Mouse (Mus musculus) megakaryocyte progenitor cell, adult 5-6 weeks (primary cell): ENCODE measurements around the gene Pih1d1. TPM values are rescaled to one million over a fixed set of nuclear protein-coding genes. Genes with fewer than 3 reads are reported as not detected.

Experiments used
- ATAC-seq: replicated peaks from 2 replicates; pipeline ENCODE4 v1.8.0; 2016; ENCODE audit warnings: mild to moderate bottlenecking, moderate TSS enrichment, inconsistent platforms; ENCODE audit not compliant: poor library complexity
- total RNA-seq, 2 experiments: library from RNA; stranded (forward) in 1 of 2; stranded (reverse) in 1 of 2; fragments of 157-497, 149-512 nt in 1 of 2; fragments of 200-1000 nt in 1 of 2; gene quantifications; 2 replicates each; pipeline versions ENCODE4 v1.2.3 to v1.2.4; 2015 to 2017

Gene Pih1d1
- total RNA-seq, 2 experiments from 2014 or later = 61.8 to 146 TPM

DNA sequence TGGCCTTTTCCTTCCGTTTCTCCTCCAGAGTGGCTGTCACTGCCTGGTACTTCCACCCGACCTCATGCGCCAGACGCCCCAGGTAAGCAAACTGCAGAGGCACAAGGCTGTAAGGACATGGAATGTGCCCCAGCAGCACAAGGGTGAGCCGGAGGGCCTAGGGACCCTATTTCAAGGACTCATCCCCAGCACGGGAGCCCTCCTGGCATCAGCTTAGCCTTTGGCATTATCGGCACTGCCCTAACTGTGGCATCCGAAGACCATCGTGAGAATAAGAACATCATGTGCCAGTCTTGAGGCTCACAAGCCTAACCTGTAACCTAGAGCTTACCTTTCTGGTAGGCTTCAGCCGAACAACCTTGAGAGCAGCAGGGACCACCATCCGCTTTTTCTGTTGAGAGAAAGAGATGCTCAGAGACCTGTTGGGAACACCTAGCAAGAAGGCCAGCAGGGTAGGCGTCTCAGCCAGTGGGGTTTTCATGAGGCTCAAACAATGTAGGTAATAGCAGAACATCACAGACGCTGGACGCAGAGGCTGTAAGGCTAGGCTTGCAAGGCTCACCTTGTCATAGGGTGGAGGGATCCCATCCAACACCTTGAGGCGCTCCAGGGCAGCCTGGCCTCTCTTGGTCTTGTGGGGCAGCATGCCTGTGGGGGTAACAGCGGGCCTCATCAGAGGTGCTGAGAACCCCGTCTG is 27.8 kb upstream of the Pih1d1 start:
- no peak for ATAC-seq

DNA sequence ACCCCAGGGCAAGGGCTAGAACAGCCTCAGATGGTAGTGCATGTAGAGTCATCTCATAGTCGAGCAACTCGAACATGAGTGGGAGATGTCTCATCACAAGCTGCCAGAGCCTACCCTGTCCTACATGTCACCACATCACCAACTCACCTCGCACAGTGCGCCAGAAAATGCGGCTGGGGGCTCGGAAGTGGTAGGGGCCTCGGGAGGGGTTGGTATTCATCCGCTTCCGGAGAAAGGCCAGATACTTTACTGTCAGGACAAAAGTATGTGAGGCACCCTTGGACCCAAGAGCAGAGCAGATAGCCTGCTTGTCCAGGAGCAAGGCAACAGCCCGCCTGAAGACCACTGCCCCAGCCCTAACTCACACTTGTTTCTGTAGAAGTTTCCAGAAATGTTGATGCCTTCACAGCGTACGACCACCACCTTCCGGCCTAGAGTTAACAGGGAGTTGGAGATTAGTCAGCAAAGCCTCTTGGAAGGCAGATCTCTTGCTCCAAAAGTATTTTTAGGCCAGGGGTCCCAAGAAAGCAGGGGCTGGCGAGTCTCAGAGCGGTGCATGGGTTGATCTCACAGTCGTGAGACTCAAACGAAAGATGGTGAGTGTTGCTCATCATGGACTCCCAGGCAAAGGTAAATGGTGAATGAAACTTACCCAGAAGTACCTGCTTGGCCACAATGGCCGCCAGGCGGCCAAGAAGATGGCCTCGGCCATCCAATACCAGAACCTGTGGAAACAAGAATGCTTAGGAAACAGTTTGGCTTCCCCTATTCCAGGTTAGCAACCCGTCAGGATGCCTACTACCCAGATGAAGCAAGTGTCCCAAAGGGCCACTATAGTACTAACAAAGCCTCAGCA is 27.0 kb upstream of the Pih1d1 start:
- ATAC-seq = no peak

DNA sequence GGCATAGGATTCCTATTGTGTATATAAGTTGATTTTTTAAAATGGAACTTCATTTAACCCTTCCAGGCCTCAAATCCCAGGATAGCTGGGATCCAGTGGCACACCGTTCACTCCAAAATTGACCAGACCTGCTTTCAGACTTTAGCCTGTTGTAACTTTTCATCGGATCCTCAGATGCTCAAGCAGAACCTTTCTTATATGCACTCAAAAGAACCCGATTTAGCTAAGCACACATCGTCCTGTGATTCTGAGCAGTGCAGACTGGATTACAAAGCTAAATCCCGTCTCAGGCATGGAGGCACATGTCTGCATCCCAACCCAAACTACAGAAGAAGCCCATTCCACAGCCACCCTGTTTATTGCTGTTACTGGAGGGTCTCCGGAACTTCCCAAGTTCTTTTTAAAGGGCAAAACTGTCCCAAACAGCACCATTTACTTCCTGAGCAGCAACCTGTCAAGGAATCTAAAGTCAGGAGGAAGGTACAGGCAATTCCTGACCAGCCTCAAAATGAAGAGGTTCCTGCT is 26.3 kb upstream of the Pih1d1 start:
- ATAC-seq = no peak

DNA sequence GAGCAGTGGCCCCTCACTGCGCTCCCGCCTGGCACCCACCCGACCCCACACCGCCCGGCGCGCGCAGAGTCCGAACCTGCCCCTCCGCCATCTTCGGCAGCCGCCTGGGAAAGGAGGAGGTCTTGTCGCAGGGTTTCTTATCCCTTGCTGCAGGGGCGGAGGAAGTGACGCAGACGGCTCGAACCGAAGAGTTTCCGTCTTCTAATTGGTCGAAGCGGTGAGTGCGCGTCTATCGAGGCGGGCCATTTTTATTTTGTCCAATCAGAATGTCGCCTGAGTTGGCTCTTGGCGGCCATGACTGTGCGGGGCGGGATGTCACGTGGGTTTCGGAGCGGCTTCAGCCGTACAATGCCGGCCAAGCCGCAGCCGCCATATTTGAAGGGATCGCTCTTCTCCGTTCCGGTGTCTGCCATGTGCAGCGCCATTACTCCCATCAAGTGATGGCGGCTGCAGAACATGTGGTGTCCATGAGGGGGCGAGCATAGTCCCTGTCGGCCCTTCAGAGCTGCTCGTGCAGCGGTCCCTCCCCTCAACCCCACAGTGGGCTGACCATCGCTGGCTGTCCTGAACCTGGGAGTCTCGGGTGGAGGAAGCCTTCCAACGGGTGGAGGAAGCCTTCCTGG is 25.4 kb upstream of the Pih1d1 start, which contains the start of gene Rpl13a:
Gene Rpl13a, minus strand, starts transcription at position 138 of the 623 bp plus-strand sequence.
- peak; percentile 66 for ATAC-seq

DNA sequence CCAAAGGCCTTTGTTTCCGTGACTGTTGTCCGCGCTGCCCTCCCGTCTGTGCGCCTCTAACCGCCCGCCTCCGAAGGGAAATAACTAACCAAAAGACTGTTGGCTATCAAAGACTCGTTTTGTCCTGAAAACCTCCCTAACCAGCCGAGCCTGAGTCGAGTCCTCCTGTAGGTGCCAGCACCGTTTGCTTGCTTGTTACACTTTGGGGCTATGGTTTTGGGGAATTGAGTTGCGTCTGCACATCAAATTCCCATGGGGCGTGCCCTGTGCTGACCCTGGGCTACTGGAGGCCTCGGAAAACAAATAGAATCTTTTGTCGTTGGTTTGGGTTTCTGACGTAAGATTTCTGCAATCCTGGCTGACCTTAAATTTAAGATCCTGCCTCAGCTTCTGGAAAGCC is 24.8 kb upstream of the Pih1d1 start:
- ATAC-seq = peak; percentile 5; the same call in 1 of the 2 replicates

DNA sequence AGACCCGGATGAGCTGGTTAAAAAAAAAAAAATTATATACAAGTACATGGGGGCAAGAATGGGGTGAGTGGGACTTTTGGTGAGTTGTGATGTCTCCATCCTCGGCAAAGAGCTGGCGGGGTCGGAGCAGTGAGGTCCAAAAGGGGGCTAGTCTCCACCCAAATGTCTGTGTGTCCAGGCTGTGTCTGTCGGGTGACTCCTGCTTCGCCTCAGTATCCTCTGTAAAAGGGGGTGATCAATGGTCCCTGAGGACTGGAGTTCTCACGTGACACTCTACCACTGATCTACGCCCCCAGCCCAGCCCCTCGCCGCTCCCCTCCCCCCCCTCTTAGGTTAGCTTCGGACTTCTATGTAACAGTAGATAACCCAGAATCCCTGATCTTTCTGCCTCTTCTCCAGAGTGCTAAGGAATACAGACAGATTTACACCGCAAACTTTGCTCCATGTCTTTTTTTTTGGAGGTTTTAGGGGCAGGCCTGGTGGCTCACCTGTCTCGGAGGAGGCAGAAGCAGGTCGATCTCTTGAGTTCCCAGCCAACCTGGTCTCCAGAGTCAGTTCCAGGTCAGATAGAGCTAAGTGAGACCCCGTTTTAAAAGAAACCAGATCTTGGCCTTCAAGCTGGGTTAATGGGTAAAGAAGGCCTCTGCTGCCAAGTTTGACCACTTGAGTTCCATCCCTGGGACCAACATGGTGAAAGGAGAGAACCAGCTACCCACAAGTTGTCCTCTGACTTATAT is 24.2 kb upstream of the Pih1d1 start:
- no peak for ATAC-seq

DNA sequence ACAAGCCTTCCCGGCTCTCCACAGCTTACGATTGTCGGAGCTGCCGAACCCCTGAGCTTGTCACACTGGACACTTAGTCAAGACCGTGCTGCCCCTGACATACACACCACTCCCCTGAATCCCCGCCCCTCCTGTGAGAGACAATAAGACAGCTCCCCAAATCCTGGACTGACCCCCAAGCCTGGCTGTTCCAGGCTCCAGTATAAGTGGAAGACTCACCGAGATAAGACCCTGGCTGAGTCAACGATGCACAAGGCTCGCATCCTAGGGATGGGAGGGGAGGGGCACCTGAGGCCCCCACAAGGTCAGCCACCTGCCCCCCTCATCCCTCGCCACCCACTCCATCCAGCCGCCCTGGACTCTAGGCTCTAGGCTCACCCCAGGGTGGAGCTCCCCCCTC is 22.3 kb upstream of the Pih1d1 start:
- ATAC-seq = no peak

DNA sequence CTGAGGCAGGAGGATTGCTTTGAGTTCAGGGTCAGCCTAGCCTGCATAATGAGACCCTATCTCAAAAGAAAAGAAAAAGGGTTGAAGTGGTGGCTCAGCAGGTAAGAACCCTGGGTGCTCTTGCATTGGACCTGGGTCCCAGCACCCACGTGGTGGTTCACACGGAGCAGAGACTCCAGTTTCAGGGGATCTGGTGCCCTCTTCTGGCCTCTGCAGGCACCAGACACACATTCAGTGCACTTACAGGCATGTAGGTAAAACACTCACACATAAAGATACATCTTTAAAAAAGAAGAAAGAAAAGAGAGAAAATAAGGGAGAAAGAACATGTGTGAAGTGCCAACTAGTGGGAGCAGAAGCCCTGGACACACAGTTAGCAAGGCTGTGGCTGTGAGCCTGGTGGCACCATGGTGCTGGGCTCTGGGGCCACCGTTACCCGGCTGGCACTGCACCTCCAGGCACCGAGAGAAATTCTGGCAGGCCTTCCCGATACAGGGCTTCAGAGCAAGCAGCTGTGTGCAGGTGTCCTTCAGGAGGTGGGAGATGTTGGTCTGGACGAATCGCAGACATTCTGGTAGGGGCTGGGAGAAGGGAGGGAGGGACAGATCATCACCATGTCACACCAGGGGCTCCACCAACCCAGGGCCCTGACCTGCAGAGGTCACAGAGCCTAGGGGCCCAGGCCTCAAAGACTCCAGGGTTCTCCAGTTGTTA is 20.5 kb upstream of the Pih1d1 start:
- ATAC-seq = no peak

DNA sequence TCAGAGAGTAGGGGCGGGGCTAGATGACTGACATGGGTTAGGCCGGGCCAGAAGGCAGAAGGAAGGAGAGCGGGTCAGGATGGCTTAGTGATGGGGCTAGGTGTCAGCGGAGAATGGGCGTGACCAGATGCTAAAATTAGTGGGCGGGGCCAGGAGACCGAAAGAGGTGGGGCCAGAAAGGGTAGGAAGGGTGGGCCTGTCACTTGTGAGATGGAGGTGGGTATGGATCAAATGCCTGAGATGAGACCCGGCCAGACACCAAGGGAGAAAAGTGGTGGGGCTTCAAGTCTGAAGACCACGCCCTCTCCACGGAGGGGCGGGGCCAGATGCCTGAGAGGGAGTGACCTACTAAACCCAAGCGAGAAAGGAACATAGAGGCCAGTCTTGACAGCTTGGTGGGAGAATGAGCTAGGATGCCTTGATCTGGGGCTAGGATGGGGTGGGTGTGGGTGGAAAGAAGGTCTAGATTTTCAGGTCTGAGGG is 19.5 kb upstream of the Pih1d1 start:
- peak; percentile 34 for ATAC-seq

DNA sequence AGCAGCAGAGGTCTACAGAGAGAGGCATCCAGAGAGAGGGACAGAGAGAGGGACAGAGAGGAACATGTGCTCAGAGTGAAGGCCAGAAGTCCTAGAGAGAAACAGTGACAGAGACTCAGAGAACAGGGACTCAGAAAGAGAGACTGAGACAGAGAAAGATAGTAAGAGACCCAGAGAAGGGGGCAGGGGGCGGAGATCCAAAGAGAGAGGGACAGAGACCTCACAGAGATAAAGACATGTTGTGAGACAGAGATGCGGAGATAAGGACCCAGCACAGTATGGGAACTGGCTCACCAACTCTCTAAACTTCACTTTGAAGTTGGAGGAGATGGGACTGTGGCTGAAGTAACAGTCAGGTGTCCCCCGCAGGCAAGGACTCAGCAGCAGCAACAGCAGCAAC is 18.7 kb upstream of the Pih1d1 start:
- no peak for ATAC-seq

DNA sequence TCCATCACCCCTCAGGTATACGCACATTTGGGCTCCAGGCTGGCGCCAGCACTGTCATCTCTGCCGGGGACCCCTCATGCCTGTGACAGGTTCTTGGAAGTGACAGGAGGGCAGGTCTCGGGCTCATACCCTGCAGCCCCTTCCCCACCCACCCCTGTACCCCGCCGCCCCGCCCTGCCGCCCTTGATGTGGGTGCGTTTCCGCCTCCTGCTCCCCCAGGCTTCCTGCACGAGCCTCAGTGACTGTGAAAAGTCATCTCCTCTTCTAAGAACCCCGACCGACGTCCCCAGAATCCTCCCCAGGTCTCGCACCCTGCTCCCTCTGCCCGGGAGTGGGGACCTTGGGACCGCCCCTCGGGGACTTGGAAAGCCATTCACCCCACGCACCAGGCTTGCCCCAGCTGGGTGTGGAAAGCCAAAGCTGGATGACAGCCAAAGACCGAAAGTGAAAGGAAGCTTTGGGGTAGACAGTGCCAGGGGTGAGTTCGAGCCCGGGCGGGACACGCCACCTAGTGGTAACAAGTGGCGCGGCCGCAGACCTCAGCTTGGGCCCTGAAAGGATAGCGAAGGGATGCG is 18.0 kb upstream of the Pih1d1 start, which contains the start of the genes Gm45713 and Flt3l:
Gene Gm45713, minus strand, starts transcription at position 239 of the 575 bp plus-strand sequence.
Gene Flt3l, minus strand, starts transcription at position 440 of the 575 bp plus-strand sequence.
- peak; percentile 58 for ATAC-seq

DNA sequence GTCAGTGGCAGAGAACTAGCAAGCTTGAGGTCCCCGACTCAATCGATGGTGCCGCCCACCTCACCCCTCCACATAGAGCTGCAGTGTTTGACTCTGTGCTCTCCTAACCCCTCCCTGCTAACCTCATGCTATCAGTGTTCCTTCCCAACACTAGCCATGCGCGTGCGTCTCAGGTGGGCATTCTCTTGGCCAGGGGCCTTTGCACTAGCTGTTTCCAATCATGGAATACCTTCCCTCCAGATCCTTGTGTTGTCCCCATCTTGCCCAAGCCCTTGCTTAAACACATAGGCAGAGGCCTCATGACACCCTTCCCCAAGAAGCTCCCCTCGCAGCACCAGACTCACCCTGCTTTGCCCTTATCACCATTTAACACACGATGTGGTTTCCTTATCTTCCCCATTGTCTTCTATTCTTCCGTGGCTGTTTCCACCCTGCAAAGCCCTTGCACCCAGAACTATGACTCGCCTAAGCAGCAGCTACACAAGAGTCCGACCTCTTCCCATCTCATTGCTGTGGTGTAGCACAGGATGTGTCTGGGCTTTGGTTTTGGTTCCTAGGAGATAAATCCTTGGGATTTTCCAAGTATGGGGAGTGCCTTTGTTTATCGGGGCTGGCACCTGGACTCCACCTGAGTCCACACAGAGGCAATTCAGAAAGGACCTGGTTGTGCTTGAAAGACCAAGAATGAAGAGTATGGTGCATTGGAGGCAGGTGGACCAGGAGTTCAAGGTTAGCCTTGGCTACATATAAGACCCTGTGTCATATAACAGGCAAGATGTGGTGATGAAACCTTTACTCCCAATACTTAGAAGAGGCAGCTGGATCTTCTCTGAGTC is 16.7 kb upstream of the Pih1d1 start:
- peak; percentile 71 for ATAC-seq

DNA sequence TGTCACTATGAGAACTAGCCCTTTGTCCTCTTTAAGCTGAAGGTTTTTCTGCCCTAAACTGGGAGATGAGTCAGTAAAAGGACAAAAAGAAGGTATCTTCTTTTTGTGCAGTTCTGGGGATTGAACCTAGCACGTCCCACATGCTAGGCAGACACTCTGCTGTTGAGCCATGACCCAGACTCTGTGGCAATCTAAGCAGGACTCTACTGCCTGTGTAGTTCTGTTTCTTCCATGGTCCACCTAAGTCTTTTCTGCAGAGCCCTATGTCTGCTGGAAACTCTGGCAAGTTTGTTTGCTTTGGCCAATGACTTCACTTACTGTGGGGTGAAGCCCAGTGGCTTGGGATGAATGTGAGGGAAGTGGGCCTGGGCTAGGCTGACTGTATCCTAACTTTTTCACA is 15.7 kb upstream of the Pih1d1 start:
- ATAC-seq = no peak

DNA sequence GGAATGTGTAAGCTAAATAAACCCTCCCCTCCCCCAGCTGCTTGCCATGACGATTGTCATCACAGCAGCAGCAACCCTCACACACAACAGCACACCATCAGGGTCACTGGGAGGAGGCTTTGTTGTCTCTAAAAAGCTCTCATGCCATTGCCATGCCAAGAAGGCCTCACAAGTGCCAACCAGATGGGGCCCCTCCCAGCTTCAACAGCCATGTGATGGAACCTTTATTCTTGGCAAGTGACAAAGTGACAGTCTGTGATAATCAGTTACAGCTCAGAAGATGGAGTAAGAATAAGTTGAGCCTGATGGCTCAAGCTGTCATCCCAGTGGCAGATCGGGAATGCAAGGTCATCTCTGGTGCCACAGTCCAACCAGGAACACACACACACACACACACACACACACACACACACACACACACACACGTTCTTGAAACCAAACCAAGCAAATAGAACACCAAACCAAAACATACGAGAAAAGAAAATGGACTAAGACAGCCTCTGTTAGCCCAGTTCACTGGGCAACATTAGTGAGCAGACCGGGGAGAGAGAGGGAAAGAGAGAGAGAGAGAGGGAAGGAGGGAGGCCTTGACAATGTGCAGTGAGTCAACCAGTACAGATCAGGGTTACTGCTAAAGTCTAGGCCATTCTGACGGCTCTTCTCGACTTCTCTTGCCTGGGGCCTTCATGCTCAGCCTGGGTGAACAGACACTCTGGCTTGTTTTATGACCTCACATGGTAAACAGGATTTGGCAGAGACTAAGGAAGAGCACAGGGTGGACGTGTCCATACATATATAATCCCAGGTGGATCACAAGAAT is 14.0 kb upstream of the Pih1d1 start:
- ATAC-seq = peak; percentile 20

DNA sequence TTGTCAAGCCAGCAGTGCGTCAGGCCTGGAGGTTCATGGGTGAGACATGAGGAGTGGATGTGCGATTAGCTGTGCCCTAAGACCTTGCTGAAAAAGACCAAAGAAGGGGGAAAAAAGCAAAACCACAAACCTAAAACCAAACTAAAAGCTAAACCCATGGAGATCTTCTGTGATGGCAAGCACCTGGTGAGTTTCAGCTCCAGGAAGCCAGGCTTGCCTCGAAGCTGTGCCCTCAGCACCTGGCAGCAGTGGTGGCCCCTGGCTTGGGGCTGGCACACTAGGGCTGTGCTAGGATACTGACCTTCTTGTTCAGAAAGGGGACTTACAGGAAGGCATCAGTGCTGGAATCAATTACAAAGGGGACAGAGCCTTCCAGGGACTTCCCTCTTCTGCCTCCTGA is 12.8 kb upstream of the Pih1d1 start:
- ATAC-seq = no peak

DNA sequence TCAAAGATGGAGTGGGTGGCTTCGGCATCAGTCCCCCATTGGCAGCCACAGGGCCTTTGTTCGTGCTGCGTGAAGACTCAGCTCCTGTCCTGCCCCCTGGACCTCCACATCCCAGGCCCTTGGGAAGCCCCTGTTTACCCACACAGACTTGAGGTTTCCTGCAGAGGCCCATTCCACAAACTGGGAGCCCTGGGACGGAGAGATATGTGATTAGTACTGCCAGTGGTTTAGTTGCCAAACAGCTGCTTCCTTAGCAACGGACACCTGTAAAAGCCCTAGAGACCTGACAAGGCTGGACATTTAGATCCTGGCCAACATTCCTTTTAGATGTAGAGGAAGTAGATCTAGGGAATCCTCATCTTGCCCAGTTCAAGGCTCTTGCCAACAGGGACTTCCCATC is 12.2 kb upstream of the Pih1d1 start:
- no peak for ATAC-seq

DNA sequence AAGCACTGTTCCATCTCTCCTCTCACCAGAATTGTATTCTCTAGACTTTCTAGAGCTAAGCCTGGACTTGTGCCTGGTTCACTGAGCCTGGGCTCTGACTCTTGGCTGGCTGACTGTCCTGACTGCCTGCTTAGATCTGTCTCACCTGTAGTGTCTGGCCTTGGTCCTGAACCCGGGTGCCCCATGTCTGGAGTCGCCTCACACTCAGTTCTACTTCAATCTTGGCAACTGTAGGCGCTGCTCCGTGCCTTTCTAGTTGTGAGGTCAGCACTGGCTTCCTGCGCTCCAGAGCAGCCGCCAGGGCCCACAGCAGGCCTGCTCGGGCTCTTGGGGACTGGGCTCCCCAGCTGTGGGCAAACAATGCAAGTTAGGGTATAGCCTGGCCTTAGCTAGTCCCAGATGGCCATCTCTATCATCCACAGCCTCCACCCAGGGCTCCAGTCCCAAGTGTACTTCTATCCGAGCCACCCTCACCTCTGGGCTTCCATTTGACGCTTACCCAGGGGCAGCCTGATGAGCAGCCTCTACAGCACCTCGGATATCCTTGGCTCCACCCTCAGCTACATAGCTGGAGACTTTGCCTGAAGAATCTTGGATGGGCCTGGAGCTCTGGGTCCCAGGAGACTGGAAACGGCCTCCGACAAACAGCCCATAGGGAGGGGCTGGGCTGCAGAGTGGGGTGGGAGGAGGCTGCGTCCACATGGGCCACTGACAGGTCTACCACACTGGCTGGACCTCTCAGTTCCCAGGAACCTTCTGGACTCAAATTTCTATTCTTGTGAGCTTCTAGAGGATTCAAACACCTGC is 9.5 kb upstream of the Pih1d1 start:
- no peak for ATAC-seq
